Mouse (Mus musculus): Measurements from ENCODE around the gene Syn3. TPM values are rescaled to one million over a fixed set of nuclear protein-coding genes. Genes with fewer than 3 reads are reported as not detected.
A peak's percentile ranks its signal among the peaks of the same experiment; 100 is the strongest.

Syn3 gene
- total RNA-seq, 1 experiment, result 1.5 TPM

GRCm38 (mm10) chr10:86376392-86377185 lies 122.1 kb downstream of the Syn3 start:
- Histone ChIP-seq H3K36me3 (ENCODE audit: control insufficient read depth, insufficient read depth, low read length, poor library complexity, severe bottlenecking) (no peaks in the 10 kb centered on the region), H3K4me1 (ENCODE audit: control insufficient read depth in 2 of 2, insufficient read depth in 2 of 2, low read length in 2 of 2, poor library complexity in 1 of 2) (no peaks in the 10 kb centered on the region), H3K9ac (ENCODE audit: insufficient read depth, low read depth, low read length, poor library complexity, severe bottlenecking) (no peak overlapping the region), H3K9me3 (ENCODE audit: control insufficient read depth, insufficient read depth, low read depth, low read length) (no peaks in the 10 kb centered on the region), H3K4me3 (ENCODE audit: insufficient read depth in 1 of 2, low read depth in 1 of 2, low read length in 2 of 2, poor library complexity in 1 of 2, severe bottlenecking in 1 of 2) (no peak overlapping the region), H3K27ac (ENCODE audit: insufficient read depth, low read depth, low read length, poor library complexity, severe bottlenecking) (no peak overlapping the region)
- TF ChIP-seq HCFC1 (IDR thresholded peaks at IDR 0.05; ENCODE audit: borderline replicate concordance, insufficient read depth, low read length), result peak; percentile 66; the same call in 1 of the 2 replicates
- no peak for TF ChIP-seq MAFK (IDR thresholded peaks at IDR 0.05; ENCODE audit: insufficient read depth, low read depth, low read length)
- in situ Hi-C loops (cut with MboI; ENCODE audit: low sequenced_read_pairs in 2 of 2, unreplicated experiment in 2 of 2), result no loop called here
- no peak for DNase-seq (ENCODE audit: low read depth, low spot score)

GRCm38 (mm10) chr10:86375903-86376302 lies 122.8 kb downstream of the Syn3 start:
- TF ChIP-seq HCFC1 (IDR thresholded peaks at IDR 0.05; ENCODE audit: borderline replicate concordance, insufficient read depth, low read length) (no peak), MAFK (IDR thresholded peaks at IDR 0.05; ENCODE audit: insufficient read depth, low read depth, low read length) (no peak)
- H3K36me3 ChIP-seq (ENCODE audit: control insufficient read depth, insufficient read depth, low read length, poor library complexity, severe bottlenecking), result no peaks in the 10 kb centered on the region
- no peak overlapping the region for H3K4me3 ChIP-seq (ENCODE audit: insufficient read depth in 1 of 2, low read depth in 1 of 2, low read length in 2 of 2, poor library complexity in 1 of 2, severe bottlenecking in 1 of 2)
- no peaks in the 10 kb centered on the region for H3K4me1 ChIP-seq (ENCODE audit: control insufficient read depth in 2 of 2, insufficient read depth in 2 of 2, low read length in 2 of 2, poor library complexity in 1 of 2)
- in situ Hi-C loops (cut with MboI; ENCODE audit: low sequenced_read_pairs in 2 of 2, unreplicated experiment in 2 of 2), result no loop called here
- no peaks in the 10 kb centered on the region for H3K9me3 ChIP-seq (ENCODE audit: control insufficient read depth, insufficient read depth, low read depth, low read length)
- no peak overlapping the region for H3K9ac ChIP-seq (ENCODE audit: insufficient read depth, low read depth, low read length, poor library complexity, severe bottlenecking)
- DNase-seq (ENCODE audit: low read depth, low spot score), result no peak
- H3K27ac ChIP-seq (ENCODE audit: insufficient read depth, low read depth, low read length, poor library complexity, severe bottlenecking), result no peak overlapping the region

DNA sequence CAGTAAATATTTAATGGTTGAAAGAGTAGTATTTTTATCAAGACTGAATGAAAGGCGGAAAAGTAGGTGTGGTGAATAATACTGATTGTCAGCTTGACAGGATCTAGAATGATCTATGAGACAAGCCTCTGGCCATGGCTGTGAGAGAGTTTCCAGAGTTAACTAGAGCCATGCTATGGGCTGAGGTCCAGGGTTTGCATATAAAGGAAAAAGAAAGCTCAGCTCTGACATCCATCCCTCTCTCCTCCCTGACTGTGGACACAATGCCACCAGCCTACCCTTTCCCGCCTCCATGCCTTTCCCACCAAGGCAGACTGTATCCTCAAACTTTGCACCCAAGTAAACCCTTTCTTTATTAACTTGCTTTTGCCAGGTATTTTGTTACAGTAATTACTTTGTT lies 124.6 kb downstream of the Syn3 start:
- in situ Hi-C loops (cut with MboI; ENCODE audit: low sequenced_read_pairs in 2 of 2, unreplicated experiment in 2 of 2), result no loop called here
- Histone ChIP-seq H3K9me3 (ENCODE audit: control insufficient read depth, insufficient read depth, low read depth, low read length) (no peaks in the 10 kb centered on the region), H3K4me3 (ENCODE audit: insufficient read depth in 1 of 2, low read depth in 1 of 2, low read length in 2 of 2, poor library complexity in 1 of 2, severe bottlenecking in 1 of 2) (no peak overlapping the region), H3K4me1 (ENCODE audit: control insufficient read depth in 2 of 2, insufficient read depth in 2 of 2, low read length in 2 of 2, poor library complexity in 1 of 2) (no peaks in the 10 kb centered on the region), H3K36me3 (ENCODE audit: control insufficient read depth, insufficient read depth, low read length, poor library complexity, severe bottlenecking) (no peaks in the 10 kb centered on the region), H3K9ac (ENCODE audit: insufficient read depth, low read depth, low read length, poor library complexity, severe bottlenecking) (no peak overlapping the region), H3K27ac (ENCODE audit: insufficient read depth, low read depth, low read length, poor library complexity, severe bottlenecking) (no peak overlapping the region)
- DNase-seq (ENCODE audit: low read depth, low spot score), result no peak
- TF ChIP-seq ZNF384 (IDR thresholded peaks at IDR 0.05; ENCODE audit: low read depth, low read length) (no peak), MAFK (IDR thresholded peaks at IDR 0.05; ENCODE audit: insufficient read depth, low read depth, low read length) (no peak), ZC3H11A (IDR thresholded peaks at IDR 0.05; ENCODE audit: borderline replicate concordance, low read depth, low read length) (no peak), HCFC1 (IDR thresholded peaks at IDR 0.05; ENCODE audit: borderline replicate concordance, insufficient read depth, low read length) (no peak), CHD2 (IDR thresholded peaks at IDR 0.05; ENCODE audit: low read depth, low read length) (no peak)

DNA sequence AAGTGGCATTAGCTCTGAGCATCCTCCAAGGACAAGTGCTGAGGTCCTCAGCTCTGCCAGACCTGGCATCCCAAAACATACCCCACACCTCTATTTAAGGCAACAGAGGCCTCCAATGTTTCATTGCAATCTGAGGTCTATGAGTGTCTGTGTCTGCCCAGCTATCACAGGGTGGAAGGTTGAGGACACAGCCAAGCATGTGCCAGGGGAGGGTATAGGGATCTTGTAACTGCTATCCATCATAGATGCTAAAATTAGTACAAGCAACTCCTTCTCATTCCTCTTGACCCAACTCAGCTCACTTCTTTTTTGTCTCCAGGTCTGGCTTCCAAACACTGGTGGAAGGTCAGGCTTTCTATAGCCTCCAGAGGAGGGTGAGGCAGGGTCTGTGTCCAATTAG lies 127.1 kb downstream of the Syn3 start:
- no peak overlapping the region for H3K27ac ChIP-seq (ENCODE audit: insufficient read depth, low read depth, low read length, poor library complexity, severe bottlenecking)
- in situ Hi-C loops (cut with MboI; ENCODE audit: low sequenced_read_pairs in 2 of 2, unreplicated experiment in 2 of 2), result no loop called here
- H3K9me3 ChIP-seq (ENCODE audit: control insufficient read depth, insufficient read depth, low read depth, low read length), result no peaks in the 10 kb centered on the region
- H3K4me1 ChIP-seq (ENCODE audit: control insufficient read depth in 2 of 2, insufficient read depth in 2 of 2, low read length in 2 of 2, poor library complexity in 1 of 2), result no peaks in the 10 kb centered on the region
- no peak for DNase-seq (ENCODE audit: low read depth, low spot score)
- no peaks in the 10 kb centered on the region for H3K36me3 ChIP-seq (ENCODE audit: control insufficient read depth, insufficient read depth, low read length, poor library complexity, severe bottlenecking)
- H3K4me3 ChIP-seq (ENCODE audit: insufficient read depth in 1 of 2, low read depth in 1 of 2, low read length in 2 of 2, poor library complexity in 1 of 2, severe bottlenecking in 1 of 2), result no peak overlapping the region
- TF ChIP-seq ZNF384 (IDR thresholded peaks at IDR 0.05; ENCODE audit: low read depth, low read length) (no peak), MAFK (IDR thresholded peaks at IDR 0.05; ENCODE audit: insufficient read depth, low read depth, low read length) (no peak), CHD2 (IDR thresholded peaks at IDR 0.05; ENCODE audit: low read depth, low read length) (no peak), HCFC1 (IDR thresholded peaks at IDR 0.05; ENCODE audit: borderline replicate concordance, insufficient read depth, low read length) (no peak), ZC3H11A (IDR thresholded peaks at IDR 0.05; ENCODE audit: borderline replicate concordance, low read depth, low read length) (no peak)
- H3K9ac ChIP-seq (ENCODE audit: insufficient read depth, low read depth, low read length, poor library complexity, severe bottlenecking), result no peak overlapping the region

GRCm38 (mm10) chr10:86369346-86369745 lies 129.3 kb downstream of the Syn3 start:
- H3K4me3 ChIP-seq (ENCODE audit: insufficient read depth in 1 of 2, low read depth in 1 of 2, low read length in 2 of 2, poor library complexity in 1 of 2, severe bottlenecking in 1 of 2), result no peak overlapping the region
- H3K27ac ChIP-seq (ENCODE audit: insufficient read depth, low read depth, low read length, poor library complexity, severe bottlenecking), result no peak overlapping the region
- no peaks in the 10 kb centered on the region for H3K4me1 ChIP-seq (ENCODE audit: control insufficient read depth in 2 of 2, insufficient read depth in 2 of 2, low read length in 2 of 2, poor library complexity in 1 of 2)
- H3K9me3 ChIP-seq (ENCODE audit: control insufficient read depth, insufficient read depth, low read depth, low read length), result no peaks in the 10 kb centered on the region
- in situ Hi-C loops (cut with MboI; ENCODE audit: low sequenced_read_pairs in 2 of 2, unreplicated experiment in 2 of 2), result no loop called here
- H3K36me3 ChIP-seq (ENCODE audit: control insufficient read depth, insufficient read depth, low read length, poor library complexity, severe bottlenecking), result no peaks in the 10 kb centered on the region
- no peak overlapping the region for H3K9ac ChIP-seq (ENCODE audit: insufficient read depth, low read depth, low read length, poor library complexity, severe bottlenecking)
- no peak for DNase-seq (ENCODE audit: low read depth, low spot score)
- no peak for TF ChIP-seq MAFK (IDR thresholded peaks at IDR 0.05; ENCODE audit: insufficient read depth, low read depth, low read length)
